Mouse (Mus musculus): ENCODE measurements around the gene Hist1h3c.
A peak's percentile ranks its signal among the peaks of the same experiment; 100 is the strongest.
"Not testable (repeated sequence)": the region's sequence is repeated elsewhere in the genome, so short reads cannot be mapped to it uniquely, and the experiment has no call there.

The Hist1h3c gene

DNA sequence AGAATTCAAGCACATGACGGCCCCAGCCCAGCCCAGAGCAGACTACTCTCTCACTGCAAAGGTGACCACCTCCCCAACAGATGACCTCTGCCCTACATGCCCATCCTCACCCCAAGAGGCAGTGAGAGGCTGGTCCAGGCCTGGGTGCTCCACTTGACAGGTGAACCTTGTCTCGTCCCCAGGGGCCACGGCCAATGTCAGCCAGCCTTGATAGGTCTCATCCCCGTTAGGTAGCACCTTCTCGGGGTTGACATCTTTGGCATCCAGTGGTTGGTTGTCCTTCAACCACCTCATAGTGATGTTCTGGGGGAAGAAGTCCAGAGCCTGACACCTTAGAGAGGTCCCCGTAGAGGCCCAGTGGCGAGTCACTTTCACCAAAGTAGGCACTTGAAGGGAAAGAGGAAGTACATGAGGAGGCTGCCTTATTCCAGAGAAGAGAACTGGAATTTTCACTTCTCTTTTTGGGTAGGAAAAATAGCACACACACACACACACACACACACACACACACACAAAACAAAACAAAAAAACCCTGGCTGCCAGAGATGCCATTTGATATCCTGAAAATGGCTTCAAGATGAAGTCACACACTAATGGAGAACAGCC, 39.5 kb downstream of the Hist1h3c start:
- no peak for DNase-seq (ENCODE audit: low read depth, low spot score)

- not testable (repeated sequence) for DNase-seq (ENCODE audit: low read depth, low spot score)
Measured at GRCm38 (mm10) chr13:23702801-23703200, 42.6 kb downstream of the Hist1h3c start.

DNA sequence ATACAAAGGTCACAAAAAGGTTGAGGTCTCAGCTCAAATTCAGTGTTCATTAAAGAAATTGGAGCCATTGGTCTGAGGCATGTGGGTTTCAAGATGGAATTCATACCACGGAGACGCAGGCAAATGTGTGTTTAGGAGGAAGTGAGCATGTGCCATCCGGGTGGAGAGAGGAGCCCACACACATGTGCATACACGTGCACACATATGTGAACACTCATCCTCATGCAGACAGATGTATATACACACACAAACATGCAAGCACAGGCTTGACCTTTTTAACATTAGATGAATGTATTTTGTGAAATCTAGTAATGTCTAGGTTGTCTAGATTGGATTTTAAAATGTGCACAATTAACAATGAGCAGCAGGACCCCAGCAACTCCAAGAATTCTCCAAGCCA, 43.2 kb downstream of the Hist1h3c start:
- DNase-seq (ENCODE audit: low read depth, low spot score): no peak

DNA sequence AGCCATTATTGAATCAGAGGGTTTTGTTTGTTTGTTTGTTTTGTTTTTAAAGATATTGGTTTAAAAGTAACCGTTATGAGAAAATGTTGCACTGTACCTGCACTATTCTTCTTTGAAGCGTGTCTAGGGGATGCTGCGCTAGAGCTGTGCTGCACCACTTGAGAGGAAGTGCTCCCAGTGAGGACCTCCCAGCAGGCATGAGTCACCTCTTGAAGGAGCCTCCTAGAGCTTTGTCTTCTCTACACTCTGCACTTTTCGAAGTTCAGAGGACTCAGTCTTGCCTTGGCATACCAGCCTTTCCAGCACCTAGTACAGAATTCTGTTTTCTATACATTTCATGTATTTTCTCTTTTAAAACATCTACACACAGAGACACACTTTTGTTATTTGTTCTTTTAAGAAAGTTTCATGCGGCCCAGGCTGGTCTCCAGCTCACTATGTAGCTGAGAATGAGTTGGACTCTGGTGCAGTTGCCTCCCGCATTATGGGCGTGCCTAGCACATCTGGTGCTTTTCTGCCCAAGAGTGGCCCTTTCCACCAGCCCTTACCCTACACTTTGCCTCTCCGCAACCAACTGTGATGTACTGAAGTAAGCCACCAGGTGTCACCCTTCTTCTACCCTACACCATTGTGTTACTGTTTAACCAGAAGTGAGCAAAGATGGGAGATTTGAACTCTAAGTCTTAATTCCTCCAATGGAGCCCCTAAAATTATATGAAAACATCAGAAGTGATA, 44.4 kb downstream of the Hist1h3c start:
- peak; percentile 84 for DNase-seq (ENCODE audit: low read depth, low spot score)

DNA sequence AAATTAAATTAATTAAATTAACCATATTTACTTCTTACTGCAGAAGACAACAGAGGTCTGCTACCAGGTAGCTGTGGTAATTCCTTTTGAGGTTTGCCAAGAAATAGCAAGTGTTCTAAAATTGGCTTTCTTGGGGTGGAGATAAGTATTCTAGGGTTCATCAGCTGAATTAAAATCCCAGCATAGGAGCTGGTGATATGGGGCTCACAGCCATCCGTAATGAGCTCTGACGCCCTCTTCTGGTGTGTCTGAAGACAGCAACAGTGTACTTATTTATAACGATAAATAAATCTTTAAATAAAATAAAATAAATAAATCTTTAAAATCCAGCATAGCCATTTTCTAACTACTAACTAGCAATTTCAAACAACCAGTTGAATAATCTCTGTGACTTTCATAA, 45.6 kb downstream of the Hist1h3c start:
- DNase-seq (ENCODE audit: low read depth, low spot score): no peak

DNA sequence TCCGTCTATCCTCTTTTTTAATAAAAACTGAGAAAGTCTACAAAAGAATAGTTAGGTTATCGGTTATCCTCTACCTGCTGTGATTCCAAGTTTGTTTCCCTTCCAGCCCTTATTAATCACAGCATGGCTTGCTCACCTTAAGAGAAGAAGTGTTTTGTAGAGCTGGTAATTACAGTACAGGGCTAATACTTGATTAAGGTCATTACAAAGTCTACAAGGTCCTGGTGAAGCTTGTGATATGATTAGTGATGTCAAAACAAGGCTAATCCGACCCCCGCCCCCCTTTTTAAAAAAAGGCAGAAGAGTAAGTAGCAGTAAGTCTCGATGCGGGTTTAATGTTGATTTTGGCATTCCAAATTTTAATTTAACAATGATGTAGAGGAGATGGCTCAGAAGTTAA, 46.4 kb downstream of the Hist1h3c start:
- no peak for DNase-seq (ENCODE audit: low read depth, low spot score)

- peak; percentile 98 for DNase-seq (ENCODE audit: low read depth, low spot score)
Measured at GRCm38 (mm10) chr13:23698300-23698693, 47.1 kb downstream of the Hist1h3c start, which contains the start of gene Hist1h4c. TSS of gene Hist1h4c (minus strand) at chr13:23698454.

DNA sequence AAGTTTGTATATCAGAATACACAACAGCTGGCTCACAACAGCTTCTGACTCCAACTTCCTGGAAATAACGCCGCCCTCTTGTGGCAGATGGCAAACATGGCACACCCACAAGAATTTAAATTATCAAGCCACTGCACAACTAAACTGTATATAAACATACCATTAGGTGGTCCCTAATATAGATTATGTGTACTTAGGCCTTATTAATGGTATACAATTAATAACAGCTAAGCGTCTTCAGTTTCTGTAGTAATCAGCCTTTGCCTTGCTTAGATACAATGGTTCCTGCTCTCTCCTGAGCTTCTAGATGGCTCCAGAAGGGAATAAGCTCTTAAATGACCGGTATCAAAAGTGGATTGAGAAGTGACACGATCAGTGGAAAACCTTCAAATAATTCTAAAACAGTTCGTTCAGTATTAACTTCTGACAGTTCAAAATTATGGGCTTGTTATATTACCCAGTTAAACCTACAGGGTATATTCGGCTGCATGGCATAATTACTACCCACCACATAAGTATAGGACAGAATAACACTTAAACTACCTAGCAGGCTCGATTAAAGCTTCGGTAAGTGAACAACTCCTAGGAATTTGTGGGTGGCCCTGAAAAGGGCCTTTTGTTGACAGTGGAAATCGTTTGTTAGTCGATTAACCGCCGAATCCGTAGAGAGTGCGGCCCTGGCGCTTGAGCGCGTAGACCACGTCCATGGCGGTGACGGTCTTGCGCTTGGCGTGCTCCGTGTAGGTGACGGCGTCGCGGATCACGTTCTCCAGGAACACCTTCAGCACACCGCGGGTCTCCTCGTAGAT, 47.7 kb downstream of the Hist1h3c start:
- DNase-seq (ENCODE audit: low read depth, low spot score): peak; percentile 77

DNA sequence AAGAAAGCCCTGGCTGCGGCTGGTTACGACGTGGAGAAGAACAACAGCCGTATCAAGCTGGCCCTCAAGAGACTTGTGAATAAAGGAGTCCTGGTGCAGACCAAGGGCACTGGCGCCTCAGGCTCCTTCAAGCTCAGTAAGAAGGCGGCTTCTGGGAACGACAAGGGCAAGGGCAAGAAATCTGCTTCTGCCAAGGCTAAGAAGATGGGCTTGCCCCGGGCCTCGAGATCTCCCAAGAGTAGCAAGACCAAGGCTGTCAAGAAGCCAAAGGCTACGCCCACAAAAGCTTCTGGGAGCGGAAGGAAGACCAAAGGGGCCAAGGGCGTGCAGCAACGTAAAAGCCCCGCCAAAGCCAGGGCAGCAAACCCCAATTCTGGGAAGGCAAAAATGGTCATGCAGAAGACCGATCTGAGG, 49.3 kb downstream of the Hist1h3c start:
- DNase-seq (ENCODE audit: low read depth, low spot score): no peak

GRCm38 (mm10) chr13:23695514-23695913, 49.9 kb downstream of the Hist1h3c start, which contains the start of gene Hist1h1t:
TSS of gene Hist1h1t (plus strand) at chr13:23695814.
- DNase-seq (ENCODE audit: low read depth, low spot score): no peak
